Mouse (Mus musculus) hindbrain, embryonic 15.5 days (tissue): Measurements from ENCODE around the gene Cyp2f2. TPM values are rescaled to one million over a fixed set of nuclear protein-coding genes. Genes with fewer than 3 reads are reported as not detected.

ENCODE experiments used
- microRNA-seq: library from miRNA; unstranded; fragments of <30 nt; microRNA quantifications from one replicate; pipeline ENCODE4, GENCODE M21; 2016
- polyA plus RNA-seq: library from polyadenylated mRNA; unstranded; fragments of >200 nt; fragmentation: Nextera tagmentation; extraction: Ambion mirVana; gene quantifications from 2 replicates; pipeline ENCODE4 v1.2.1, GENCODE M21; 2015

The Cyp2f2 gene
- polyA plus RNA-seq, 1 experiment from 2014 or later: not detected

Small RNA genes lying within 50 kb of the gene (microRNA-seq; reads per million reads assigned to microRNA genes)
- 0.65 reads per million for gene Mir3101

Other genes with a start within 250 kb of the Cyp2f2 start
- not detected in 2 replicates for gene Cyp2a22, start 180.5 kb upstream of the Cyp2f2 start, polyA plus RNA-seq
- not detected in 2 replicates for gene Cyp2a12, start 90.8 kb upstream of the Cyp2f2 start, polyA plus RNA-seq
- 0.14 and 0.29 TPM in 2 replicates for gene Cyp2t4, start 33.8 kb downstream of the Cyp2f2 start, polyA plus RNA-seq
- gene Egln2, start 46.9 kb downstream of the Cyp2f2 start, polyA plus RNA-seq: 96.4 and 107 TPM in 2 replicates
- gene Rab4b, start 59.0 kb downstream of the Cyp2f2 start, polyA plus RNA-seq: 102 and 111 TPM in 2 replicates
- 0.39 and 1.1 TPM in 2 replicates for gene Gm21983, start 61.2 kb downstream of the Cyp2f2 start, polyA plus RNA-seq
- 23.9 and 26.6 TPM in 2 replicates for gene Mia, start 61.2 kb downstream of the Cyp2f2 start, polyA plus RNA-seq
- 3.8 and 4.0 TPM in 2 replicates for gene BC024978, start 75.9 kb downstream of the Cyp2f2 start, polyA plus RNA-seq
- 192 and 194 TPM in 2 replicates for gene Snrpa, start 76.4 kb downstream of the Cyp2f2 start, polyA plus RNA-seq
- 7.5 and 8.2 TPM in 2 replicates for gene Itpkc, start 108.8 kb downstream of the Cyp2f2 start, polyA plus RNA-seq
- 20.6 and 23.2 TPM in 2 replicates for gene Coq8b, start 113.1 kb downstream of the Cyp2f2 start, polyA plus RNA-seq
- 57.8 and 67.5 TPM in 2 replicates for gene Numbl, start 138.5 kb downstream of the Cyp2f2 start, polyA plus RNA-seq
- gene Ltbp4, start 217.8 kb downstream of the Cyp2f2 start, polyA plus RNA-seq: 12.9 and 13.9 TPM in 2 replicates
- 42.8 and 46.6 TPM in 2 replicates for gene Shkbp1, start 236.1 kb downstream of the Cyp2f2 start, polyA plus RNA-seq
- gene Gm20479, start 237.5 kb downstream of the Cyp2f2 start, polyA plus RNA-seq: not detected in 2 replicates